Mouse (Mus musculus) cerebellum, adult 9-11 months (tissue): ENCODE data around the gene Gm13420.

ENCODE experiments used
- DNase-seq: peaks from one replicate; pipeline ENCODE4 v3.0.0; 2022

Gm13420 gene

DNA sequence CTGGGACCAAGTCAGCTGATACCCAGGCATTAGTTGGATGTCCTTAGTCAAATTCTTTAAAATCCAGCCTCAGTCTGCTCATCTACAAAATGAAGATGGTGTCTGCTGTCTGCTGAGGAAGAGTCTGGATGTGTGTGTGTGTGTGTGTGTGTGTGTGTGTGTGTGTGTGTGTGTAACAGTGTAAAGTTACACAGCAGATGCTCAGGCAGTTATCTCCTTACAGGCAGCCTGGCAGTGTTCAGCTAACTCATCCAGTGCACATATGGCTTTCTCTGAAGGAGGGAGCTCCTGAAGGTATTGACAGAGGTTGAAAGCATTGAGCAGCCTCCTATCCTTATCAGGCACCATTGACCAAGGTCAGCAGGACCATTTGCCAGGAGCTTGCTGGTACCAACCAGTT lies 50.6 kb downstream of the Gm13420 start:
- no peak for DNase-seq

DNA sequence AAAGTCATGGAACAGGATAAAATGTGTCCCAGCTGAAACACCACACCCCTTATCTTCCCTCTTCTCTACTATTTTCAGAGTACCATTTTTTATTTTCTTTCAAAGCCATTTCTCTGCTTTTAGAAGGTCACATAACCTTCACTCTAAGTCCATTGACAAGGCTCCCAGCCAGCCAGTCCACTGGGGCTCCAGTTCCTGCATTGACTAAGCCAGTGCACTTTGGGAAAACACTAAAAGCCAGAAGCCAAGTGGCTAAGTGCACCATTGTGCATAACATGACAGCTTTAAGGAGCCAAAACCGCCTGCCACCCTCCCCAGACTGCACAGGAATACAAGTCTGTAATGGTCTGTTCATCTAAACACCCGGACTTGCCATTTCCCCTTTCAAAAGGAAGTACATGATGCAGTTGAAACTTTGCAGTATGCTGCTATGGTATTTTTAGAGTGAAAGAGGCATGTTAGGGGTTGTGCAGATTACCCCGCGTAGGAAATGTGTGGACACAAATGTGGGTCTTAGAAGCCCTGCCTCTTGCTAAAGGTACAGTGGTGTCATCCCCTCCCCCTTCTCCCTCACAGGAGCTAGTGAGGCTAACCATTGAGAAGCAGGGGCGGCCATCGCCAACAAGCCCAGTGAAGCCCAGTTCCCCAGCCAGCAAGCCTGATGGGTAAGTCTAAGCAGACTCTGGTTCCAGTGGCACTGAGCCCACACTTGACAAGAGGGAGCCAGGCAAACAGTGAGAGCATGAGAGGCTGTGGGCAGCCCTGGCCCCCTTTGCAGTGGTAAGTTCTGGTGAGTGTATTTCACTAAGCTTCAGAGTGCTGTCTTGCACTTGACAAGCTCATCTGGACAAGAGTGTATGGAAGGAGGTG lies 52.8 kb downstream of the Gm13420 start:
- DNase-seq = no peak

DNA sequence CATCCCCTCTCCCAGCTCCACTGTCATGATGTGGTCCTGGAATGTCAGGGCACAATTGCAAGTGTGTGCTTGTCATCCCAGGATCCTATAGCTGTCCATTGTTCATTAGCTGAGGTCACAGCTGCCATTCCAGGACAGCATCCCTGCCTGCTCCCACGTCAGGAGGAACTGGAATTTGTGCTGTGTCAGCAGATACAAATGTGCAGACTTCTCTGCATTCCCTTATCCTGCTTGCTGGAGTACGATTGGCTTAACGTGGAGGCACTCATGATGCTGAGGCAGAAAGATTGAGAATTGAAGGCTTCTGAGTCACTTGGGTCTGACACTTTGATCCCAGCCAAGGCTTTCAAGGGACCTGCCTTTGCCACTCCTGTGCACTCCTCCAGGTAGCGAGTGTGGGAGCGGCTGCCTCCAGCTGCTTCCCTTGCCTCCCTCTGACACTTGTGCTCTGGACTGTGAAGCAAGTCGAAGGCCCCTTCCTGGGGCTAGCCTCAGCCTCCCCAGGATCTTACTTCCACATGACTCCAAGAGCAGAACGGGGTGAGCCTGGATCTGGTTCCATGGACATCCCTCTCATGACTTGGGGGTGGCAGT lies 55.2 kb downstream of the Gm13420 start:
- DNase-seq = no peak
